Mouse (Mus musculus): ENCODE results near the gene Ninj2. TPM values are rescaled to one million over a fixed set of nuclear protein-coding genes. Genes with fewer than 3 reads are reported as not detected.

Ninj2 gene
- polyA plus RNA-seq, 1 experiment = not detected

- no peaks in the 10 kb centered on the region for H3K79me3 ChIP-seq (ENCODE audit: low read depth)
- H3K79me2 ChIP-seq (ENCODE audit: control insufficient read depth, insufficient read depth) = no peaks in the 10 kb centered on the region
- TF ChIP-seq MAX (IDR thresholded peaks at IDR 0.05) = no peak
- no peak for TF ChIP-seq MYOG (IDR thresholded peaks at IDR 0.05; ENCODE audit: control insufficient read depth, extremely low read depth, insufficient read length)
- no peak for TF ChIP-seq CTCF (IDR thresholded peaks at IDR 0.05; ENCODE audit: control insufficient read depth, insufficient read depth, insufficient read length)
- no peak for TF ChIP-seq MYOD1 (IDR thresholded peaks at IDR 0.05; ENCODE audit: control insufficient read depth, insufficient read length, low read depth)
- no peak for TF ChIP-seq FOSL1 (IDR thresholded peaks at IDR 0.05; ENCODE audit: insufficient read depth, low read length, poor library complexity, severe bottlenecking)
- no peak for TF ChIP-seq CEBPB (IDR thresholded peaks at IDR 0.05; ENCODE audit: low read depth)
- TF ChIP-seq USF1 (IDR thresholded peaks at IDR 0.05; ENCODE audit: low read depth) = no peak
- no peaks in the 10 kb centered on the region for H3K27me3 ChIP-seq (ENCODE audit: control insufficient read depth, insufficient read depth, insufficient read length)
- no peaks in the 10 kb centered on the region for H3K36me3 ChIP-seq (ENCODE audit: control insufficient read depth, insufficient read depth)
- no peak overlapping the region for H3K4me3 ChIP-seq (ENCODE audit: insufficient read depth, poor library complexity, severe bottlenecking)
- H3ac ChIP-seq (ENCODE audit: control insufficient read depth, insufficient read length, low read depth) = no peak overlapping the region
These were observed 30.2 kb upstream of the Ninj2 start for GRCm38 (mm10) chr6:120062934-120063333.

- Histone ChIP-seq H3K27me3 (ENCODE audit: control insufficient read depth, insufficient read depth, insufficient read length) (no peaks in the 10 kb centered on the region), H3ac (ENCODE audit: control insufficient read depth, insufficient read length, low read depth) (no peak overlapping the region), H3K79me3 (ENCODE audit: low read depth) (no peaks in the 10 kb centered on the region), H3K79me2 (ENCODE audit: control insufficient read depth, insufficient read depth) (no peaks in the 10 kb centered on the region), H3K36me3 (ENCODE audit: control insufficient read depth, insufficient read depth) (no peaks in the 10 kb centered on the region), H3K4me3 (ENCODE audit: insufficient read depth, poor library complexity, severe bottlenecking) (no peak overlapping the region)
- TF ChIP-seq MYOD1 (IDR thresholded peaks at IDR 0.05; ENCODE audit: control insufficient read depth, insufficient read length, low read depth) (no peak), CEBPB (IDR thresholded peaks at IDR 0.05; ENCODE audit: low read depth) (no peak)
These were observed 28.5 kb upstream of the Ninj2 start for GRCm38 (mm10) chr6:120064627-120065026.

GRCm38 (mm10) chr6:120065552-120066177 lies 27.5 kb upstream of the Ninj2 start:
- TF ChIP-seq FOSL1 (IDR thresholded peaks at IDR 0.05; ENCODE audit: insufficient read depth, low read length, poor library complexity, severe bottlenecking) (no peak), CEBPB (IDR thresholded peaks at IDR 0.05; ENCODE audit: low read depth) (no peak), CTCF (IDR thresholded peaks at IDR 0.05; ENCODE audit: control insufficient read depth, insufficient read depth, insufficient read length) (no peak), MAX (IDR thresholded peaks at IDR 0.05) (no peak), MYOD1 (IDR thresholded peaks at IDR 0.05; ENCODE audit: control insufficient read depth, insufficient read length, low read depth) (no peak), USF1 (IDR thresholded peaks at IDR 0.05; ENCODE audit: low read depth) (no peak), MYOG (IDR thresholded peaks at IDR 0.05; ENCODE audit: control insufficient read depth, extremely low read depth, insufficient read length) (no peak)
- Histone ChIP-seq H3K27me3 (ENCODE audit: control insufficient read depth, insufficient read depth, insufficient read length) (no peaks in the 10 kb centered on the region), H3K4me3 (ENCODE audit: insufficient read depth, poor library complexity, severe bottlenecking) (no peak overlapping the region), H3K79me2 (ENCODE audit: control insufficient read depth, insufficient read depth) (no peaks in the 10 kb centered on the region), H3K36me3 (ENCODE audit: control insufficient read depth, insufficient read depth) (no peaks in the 10 kb centered on the region), H3K79me3 (ENCODE audit: low read depth) (no peaks in the 10 kb centered on the region), H3ac (ENCODE audit: control insufficient read depth, insufficient read length, low read depth) (no peak overlapping the region)

GRCm38 (mm10) chr6:120069546-120069945 lies 23.6 kb upstream of the Ninj2 start:
- no peak for TF ChIP-seq USF1 (IDR thresholded peaks at IDR 0.05; ENCODE audit: low read depth)
- TF ChIP-seq CTCF (IDR thresholded peaks at IDR 0.05; ENCODE audit: control insufficient read depth, insufficient read depth, insufficient read length) = no peak
- no peak for TF ChIP-seq MAX (IDR thresholded peaks at IDR 0.05)
- TF ChIP-seq MYOD1 (IDR thresholded peaks at IDR 0.05; ENCODE audit: control insufficient read depth, insufficient read length, low read depth) = no peak
- TF ChIP-seq CEBPB (IDR thresholded peaks at IDR 0.05; ENCODE audit: low read depth) = no peak
- no peak for TF ChIP-seq MYOG (IDR thresholded peaks at IDR 0.05; ENCODE audit: control insufficient read depth, extremely low read depth, insufficient read length)
- TF ChIP-seq FOSL1 (IDR thresholded peaks at IDR 0.05; ENCODE audit: insufficient read depth, low read length, poor library complexity, severe bottlenecking) = no peak
- Histone ChIP-seq H3K4me3 (ENCODE audit: insufficient read depth, poor library complexity, severe bottlenecking) (no peak overlapping the region), H3K36me3 (ENCODE audit: control insufficient read depth, insufficient read depth) (no peaks in the 10 kb centered on the region), H3ac (ENCODE audit: control insufficient read depth, insufficient read length, low read depth) (no peak overlapping the region), H3K27me3 (ENCODE audit: control insufficient read depth, insufficient read depth, insufficient read length) (no peaks in the 10 kb centered on the region), H3K79me2 (ENCODE audit: control insufficient read depth, insufficient read depth) (no peaks in the 10 kb centered on the region), H3K79me3 (ENCODE audit: low read depth) (no peaks in the 10 kb centered on the region)

GRCm38 (mm10) chr6:120072630-120073029 lies 20.5 kb upstream of the Ninj2 start:
- H3K27me3 ChIP-seq (ENCODE audit: control insufficient read depth, insufficient read depth, insufficient read length) = no peaks in the 10 kb centered on the region
- H3K4me3 ChIP-seq (ENCODE audit: insufficient read depth, poor library complexity, severe bottlenecking) = no peak overlapping the region
- no peaks in the 10 kb centered on the region for H3K79me3 ChIP-seq (ENCODE audit: low read depth)
- no peak overlapping the region for H3ac ChIP-seq (ENCODE audit: control insufficient read depth, insufficient read length, low read depth)
- H3K79me2 ChIP-seq (ENCODE audit: control insufficient read depth, insufficient read depth) = no peaks in the 10 kb centered on the region
- no peaks in the 10 kb centered on the region for H3K36me3 ChIP-seq (ENCODE audit: control insufficient read depth, insufficient read depth)
- no peak for TF ChIP-seq FOSL1 (IDR thresholded peaks at IDR 0.05; ENCODE audit: insufficient read depth, low read length, poor library complexity, severe bottlenecking)
- no peak for TF ChIP-seq CTCF (IDR thresholded peaks at IDR 0.05; ENCODE audit: control insufficient read depth, insufficient read depth, insufficient read length)
- no peak for TF ChIP-seq MYOG (IDR thresholded peaks at IDR 0.05; ENCODE audit: control insufficient read depth, extremely low read depth, insufficient read length)
- TF ChIP-seq CEBPB (IDR thresholded peaks at IDR 0.05; ENCODE audit: low read depth) = no peak
- TF ChIP-seq MYOD1 (IDR thresholded peaks at IDR 0.05; ENCODE audit: control insufficient read depth, insufficient read length, low read depth) = no peak
- no peak for TF ChIP-seq USF1 (IDR thresholded peaks at IDR 0.05; ENCODE audit: low read depth)
- no peak for TF ChIP-seq MAX (IDR thresholded peaks at IDR 0.05)
